Mouse (Mus musculus): ENCODE results near the gene Trp53. TPM values are rescaled to one million over a fixed set of nuclear protein-coding genes. Genes with fewer than 3 reads are reported as not detected.
A peak's percentile ranks its signal among the peaks of the same experiment; 100 is the strongest.

Trp53 gene
- total RNA-seq, 2 experiments from 2014 or later, result 21.2 to 21.9 TPM

DNA sequence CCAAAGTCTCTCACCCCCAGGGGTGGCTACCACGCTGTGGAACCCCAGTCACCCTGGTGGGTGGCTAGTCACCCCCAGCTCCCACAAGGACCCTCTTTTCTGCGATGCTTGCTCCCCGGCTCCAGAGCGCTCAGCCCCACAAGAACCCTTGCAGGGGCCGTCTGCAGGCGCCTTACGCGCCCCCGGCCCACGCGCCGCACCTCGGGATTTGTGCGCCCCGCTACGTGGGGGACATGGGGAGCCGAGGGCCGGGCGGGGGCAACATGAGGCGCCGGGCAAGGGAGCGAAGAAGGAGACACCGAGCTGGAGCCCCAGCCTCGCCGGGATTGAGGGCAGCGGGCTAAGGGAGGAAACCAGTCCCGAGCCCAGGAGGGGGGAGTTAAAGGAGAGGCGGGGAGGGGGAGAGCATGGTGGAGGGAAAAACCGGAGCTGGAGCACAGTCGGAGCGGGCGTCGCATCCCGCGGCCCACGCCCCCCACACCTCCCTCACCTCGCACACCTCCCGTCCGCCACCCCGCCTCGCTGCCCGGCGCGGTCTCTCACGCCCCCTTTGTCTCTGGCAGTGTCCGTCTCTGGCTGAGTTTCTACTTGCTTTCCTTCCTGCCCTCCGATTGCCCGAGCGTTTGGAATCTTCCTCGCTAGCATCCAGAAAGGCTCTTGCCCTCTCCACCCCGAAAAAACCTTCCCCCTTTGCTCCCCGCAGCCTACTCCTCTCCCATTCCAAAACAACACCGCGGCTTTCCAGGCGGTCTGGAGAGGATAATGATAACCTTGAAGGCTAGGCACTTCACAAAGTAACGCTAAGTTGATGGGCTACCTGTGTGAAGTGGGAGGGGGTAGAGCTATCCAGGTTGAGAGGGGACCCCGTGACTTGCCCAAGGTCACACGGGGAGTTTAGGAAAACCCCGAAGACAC lies 20.1 kb upstream of the Trp53 start, which contains the start of gene Efnb3:
Efnb3 (minus strand) TSS at position 355 of the 915 bp plus-strand sequence.
- peak in 1 of 2 experiments; percentile 45 for DNase-seq (ENCODE audit: low spot score in 2 of 2)

DNA sequence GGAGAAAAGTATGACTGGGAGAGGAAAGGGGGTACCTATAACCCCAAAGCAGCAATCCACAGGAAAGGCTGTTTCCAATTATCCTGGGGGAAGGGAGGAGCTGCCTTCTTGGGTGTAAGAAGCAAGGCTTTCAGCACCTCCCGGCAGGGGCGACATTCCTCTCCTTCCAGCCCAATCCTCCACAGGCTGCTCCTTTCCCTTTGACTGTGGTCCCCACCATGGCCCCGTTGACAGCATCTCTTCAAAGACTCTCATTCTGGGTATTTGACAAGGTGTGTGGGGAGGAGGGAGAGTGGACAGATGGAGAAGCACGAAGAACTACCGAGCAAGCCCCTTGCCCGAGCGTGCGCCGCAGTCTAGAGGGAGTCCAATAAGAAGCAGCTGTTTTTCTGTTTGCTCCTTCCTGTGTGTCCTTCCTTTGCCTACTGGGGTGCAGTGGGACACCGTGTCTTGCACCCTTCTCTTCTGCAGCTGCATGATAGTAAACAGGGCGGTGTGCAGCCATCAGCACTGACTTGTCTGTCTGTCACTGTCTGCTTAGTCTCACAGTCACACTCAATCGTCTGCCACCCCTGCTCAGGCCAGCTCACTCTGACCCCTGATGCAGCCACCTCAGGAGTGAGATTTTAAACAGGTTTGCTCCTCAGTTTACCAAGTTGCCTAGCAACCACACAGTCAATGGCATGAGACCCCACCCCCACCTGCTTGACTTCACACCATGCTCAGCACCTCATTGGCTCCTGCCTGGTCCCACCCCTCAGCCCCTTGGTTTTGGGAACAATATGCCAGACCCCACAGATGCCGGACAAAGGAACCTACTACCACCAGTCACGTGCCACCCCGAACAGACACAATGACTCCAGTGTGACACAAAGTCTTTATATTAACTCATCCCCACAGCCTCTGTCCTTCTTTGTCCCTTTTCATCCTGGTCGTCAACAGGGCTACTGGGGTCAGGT lies 19.0 kb upstream of the Trp53 start:
- no peak for DNase-seq (ENCODE audit: low spot score in 2 of 2)
- intact Hi-C loops (cut with DNase I), result no loop called here

More for the DNA sequence above, 20.1 kb upstream of the Trp53 start, which contains the start of gene Efnb3:
- intact Hi-C loops (cut with DNase I), result no loop called here

DNA sequence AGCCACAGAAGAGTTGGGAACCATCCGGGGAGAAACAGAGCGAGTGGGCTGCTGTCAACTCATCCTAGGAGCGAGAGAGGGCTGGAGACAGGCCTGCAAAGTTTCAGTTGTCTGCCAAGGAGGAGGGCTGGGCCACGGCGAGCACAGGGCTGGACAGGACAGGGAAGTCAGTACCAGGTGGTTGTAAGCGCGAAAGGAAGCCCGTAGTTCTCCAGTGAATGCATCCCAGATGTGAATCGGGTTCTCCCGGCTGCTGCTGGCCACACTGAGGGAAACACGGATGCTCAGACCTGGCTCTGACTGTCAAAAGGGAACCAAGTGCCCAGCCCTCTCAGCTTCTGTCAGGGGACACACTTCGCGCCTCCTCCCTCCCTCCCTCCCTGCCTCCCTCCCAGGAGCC lies 16.8 kb upstream of the Trp53 start:
- no peak for DNase-seq (ENCODE audit: low spot score in 2 of 2)
- intact Hi-C loops (cut with DNase I), result no loop called here

DNA sequence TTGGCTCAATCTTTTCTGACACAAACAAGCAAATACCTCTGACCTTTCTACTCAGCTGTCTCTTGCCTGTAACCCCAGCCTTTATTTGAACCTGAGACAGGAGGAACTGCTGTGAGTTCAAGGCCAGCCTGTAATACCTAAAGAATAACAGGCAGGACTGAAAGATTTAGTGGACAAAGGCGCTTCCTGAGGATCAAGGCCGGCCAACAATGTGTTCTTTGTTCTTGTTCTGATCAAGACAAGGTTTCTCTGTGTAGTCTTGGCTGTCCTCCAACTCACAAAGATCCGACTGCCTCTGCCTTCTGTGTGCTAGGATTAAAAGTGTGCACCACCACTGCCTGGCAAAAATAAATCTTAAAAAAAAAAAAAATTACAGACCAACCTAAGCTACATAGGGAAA lies 15.8 kb upstream of the Trp53 start:
- intact Hi-C loops (cut with DNase I), result no loop called here
- DNase-seq (ENCODE audit: low spot score in 2 of 2), result no peak

DNA sequence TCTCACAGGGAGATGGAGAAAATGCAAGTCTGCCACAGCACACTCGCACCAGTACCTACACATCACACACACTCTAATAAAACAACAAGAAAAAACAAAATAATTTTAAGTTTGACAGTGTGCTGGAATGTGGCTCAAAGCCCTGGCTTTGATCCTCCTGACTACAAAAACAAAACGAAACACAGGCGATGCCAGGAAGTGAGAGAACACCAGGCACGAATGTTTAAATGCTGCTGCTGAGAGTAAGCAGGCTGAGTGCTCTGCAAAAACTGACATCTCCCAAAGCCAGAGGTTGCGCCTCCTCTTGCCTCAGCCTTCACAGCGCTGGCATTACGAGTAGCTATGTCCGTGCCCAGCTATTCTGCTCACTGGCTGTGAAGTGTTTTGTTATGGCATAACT lies 15.0 kb upstream of the Trp53 start:
- intact Hi-C loops (cut with DNase I), result no loop called here
- DNase-seq (ENCODE audit: low spot score in 2 of 2), result no peak

DNA sequence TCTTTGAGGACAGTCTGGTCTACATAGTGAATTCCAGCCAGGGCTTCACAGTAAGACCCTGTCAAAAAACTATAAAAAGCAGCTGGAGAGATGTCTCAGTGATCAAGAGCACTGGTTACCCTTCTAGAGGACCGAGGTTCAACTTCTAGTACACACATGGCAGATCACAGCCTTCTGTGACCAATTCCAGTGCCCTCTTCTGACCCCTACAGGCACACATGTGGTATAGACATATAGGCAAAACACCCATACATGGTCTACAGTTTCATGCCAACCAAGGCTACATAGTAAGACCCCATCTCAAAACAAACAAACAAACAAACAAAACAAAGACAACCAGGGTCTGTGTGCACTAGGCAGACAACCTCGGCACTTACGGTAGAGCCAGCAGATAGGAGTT lies 4.9 kb upstream of the Trp53 start:
- intact Hi-C loops (cut with DNase I), result loop anchor here (5.0 kb wide), 1 partner anchor 43 kb away; no protein-coding TSS in a partner anchor
- DNase-seq (ENCODE audit: low spot score in 2 of 2), result no peak

DNA sequence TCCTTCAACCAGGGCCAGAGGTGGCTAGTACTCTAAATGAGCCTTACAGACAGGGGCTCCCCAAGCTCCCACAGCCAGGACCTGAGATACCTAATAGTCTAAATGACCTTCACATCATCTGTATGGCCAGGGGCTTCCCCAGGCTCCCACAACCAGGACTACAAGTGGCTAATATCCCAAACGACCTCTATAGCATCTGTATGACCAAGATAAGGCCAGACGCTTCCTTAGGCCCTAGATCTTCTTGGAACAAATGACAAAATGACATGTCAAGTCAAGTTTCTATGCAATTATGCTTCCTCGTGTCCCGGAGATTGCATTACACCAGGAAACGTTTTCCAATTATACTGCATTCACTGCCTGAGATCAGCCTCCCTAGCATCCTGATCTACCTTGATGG lies 3.9 kb upstream of the Trp53 start:
- intact Hi-C loops (cut with DNase I), result loop anchor here (5.0 kb wide), 1 partner anchor 44 kb away; no protein-coding TSS in a partner anchor
- DNase-seq (ENCODE audit: low spot score in 2 of 2), result no peak

DNA sequence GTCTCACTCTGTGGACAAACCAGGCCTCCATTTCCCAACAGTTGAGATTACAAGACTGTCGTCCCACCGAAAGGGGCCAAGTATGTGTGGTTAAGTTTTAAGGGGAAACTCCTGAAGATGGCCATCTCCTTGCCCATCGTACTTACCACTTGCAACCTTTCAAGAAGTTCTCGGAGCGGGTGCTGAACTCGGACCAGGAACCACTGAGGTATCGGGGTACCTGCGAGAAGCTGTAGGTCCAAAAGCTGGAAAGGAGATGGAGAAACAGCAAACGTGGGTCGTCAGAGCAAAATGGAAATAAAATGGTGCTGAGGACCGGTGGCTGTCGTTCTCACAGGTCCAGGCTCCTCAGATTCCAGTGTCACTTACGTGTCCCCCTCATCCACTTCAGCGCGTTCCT lies 1.9 kb upstream of the Trp53 start:
- intact Hi-C loops (cut with DNase I), result loop anchor here (2.0 to 5.0 kb wide), 2 partner anchors 32 to 46 kb away; no protein-coding TSS in a partner anchor
- DNase-seq (ENCODE audit: low spot score in 2 of 2), result no peak

DNA sequence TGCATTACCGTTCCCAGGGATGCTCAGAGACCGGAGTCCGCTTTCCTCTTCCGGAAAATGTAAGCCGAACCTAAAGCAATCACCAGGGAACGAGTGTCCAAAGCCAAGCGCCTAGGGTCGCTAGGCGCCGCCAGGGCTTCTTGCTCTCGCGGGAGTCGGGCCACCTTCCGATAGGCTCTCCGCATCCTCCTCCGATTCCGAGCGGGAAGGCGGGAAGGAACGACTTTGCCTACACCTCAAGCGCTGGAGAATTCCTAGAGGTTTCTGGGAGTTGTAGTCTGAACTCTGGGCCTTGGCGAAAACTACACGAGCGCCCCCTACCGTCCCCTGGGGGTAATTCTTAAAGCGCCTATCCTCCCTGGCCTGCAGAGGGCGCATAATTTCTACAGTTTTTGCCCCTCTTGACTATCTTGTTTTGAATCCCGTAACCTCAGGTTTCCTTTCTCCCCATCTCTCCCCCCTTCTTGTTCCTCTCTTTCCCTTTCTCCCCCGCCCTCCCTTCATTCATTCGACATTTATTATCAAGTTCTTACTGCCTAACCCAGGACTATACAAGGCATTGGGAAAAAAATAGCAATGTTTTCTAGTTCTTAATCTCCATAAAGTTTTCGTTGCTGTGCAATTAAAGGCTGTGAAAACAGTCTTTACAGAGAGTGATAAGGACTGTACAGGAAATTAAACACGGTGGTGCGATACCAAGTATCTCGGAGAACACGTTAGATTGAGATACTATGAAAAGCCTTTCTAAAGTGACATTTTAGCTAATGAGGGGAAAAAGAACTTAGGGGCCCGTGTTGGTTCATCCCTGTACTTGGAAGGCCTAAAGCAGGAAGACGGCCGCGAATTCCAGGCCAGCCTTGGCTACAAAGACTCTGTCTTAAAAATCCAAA lies 786 bp upstream of the Trp53 start:
- DNase-seq (ENCODE audit: low spot score in 2 of 2), result peak; percentile 98
- intact Hi-C loops (cut with DNase I), result loop anchor here (2.0 to 5.0 kb wide), 3 partner anchors 33 to 47 kb away; no protein-coding TSS in a partner anchor

DNA sequence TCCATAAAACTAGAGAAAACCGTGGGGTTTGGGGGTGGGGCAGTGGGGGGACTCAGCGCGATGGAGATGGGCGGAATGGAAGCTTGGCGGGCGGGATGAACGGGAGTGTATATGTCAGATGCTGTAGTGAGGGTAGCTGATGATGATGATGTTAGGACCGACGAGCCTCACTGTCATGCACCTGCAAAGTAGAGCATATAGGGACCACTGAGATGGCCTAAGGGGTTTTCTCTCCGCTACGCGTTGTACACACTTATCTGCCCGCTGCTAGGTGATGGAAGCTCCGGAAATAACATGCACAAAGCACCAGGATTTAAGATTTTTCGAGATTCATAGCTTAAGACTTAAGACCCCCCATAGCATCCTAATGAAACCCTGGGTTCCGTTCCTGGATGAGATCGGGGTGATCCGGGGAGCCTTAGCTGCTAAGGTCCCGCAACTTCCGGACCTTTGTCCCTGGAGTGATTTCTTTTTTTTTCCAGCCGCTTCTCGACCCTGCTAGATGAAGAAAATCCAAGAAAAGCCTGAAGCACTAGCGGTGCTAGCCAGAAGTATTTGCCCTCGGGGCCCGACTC lies 500 bp downstream of the Trp53 start:
- intact Hi-C loops (cut with DNase I), result loop anchor here (2.0 kb wide), 1 partner anchor 34 kb away; no protein-coding TSS in a partner anchor
- no peak for DNase-seq (ENCODE audit: low spot score in 2 of 2)

DNA sequence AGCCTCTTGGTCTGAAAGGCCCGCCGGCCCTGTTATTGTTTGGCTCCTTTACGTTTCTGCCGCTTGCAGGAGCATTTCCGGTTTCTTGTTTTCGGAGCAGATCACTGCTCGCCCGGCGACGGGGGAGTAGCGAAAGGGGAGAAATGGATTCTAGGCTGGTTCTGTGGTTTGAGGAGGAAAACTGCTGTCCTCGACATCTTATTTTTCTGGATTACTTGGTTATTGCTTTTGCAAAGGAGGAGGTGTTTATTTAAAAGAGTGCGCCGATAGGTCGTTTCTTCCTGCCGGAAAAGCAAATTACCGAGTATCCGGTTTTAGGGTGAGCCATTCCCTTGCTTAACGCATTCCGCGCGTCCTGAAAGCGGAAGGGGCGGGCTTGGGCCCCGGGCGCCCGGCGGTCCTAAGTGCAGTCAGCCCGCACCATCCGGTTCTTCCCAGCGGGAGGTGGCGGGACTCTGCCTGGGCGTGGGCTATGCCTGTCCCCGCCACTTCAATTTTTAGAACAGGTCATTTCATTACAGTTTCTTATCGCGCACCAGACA lies 1.1 kb downstream of the Trp53 start:
- intact Hi-C loops (cut with DNase I), result loop anchor here (2.0 kb wide), 1 partner anchor 34 kb away; no protein-coding TSS in a partner anchor
- DNase-seq (ENCODE audit: low spot score in 2 of 2), result peak; percentile 90 to 92

DNA sequence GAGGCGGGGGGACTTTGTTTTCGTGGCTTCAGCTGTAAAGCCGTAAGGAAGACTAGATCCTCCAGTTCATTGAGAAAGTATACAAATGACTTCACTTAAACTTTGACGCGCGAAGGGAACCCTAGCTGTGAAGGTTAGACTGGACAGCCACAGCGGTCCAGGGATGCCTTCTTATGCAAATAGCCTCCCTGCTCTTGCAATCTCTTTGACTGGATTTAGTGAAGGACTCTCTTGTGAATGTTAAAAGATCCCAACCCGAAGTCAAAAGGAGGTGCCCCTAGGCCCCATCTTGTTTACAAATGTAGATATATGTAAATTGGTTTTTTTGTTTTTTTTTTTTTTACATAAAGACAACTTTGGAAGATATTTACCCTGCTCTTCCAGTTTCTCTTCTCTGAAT lies 1.7 kb downstream of the Trp53 start:
- intact Hi-C loops (cut with DNase I), result loop anchor here (2.0 kb wide), 1 partner anchor 33 kb away; no protein-coding TSS in a partner anchor
- DNase-seq (ENCODE audit: low spot score in 2 of 2), result no peak

DNA sequence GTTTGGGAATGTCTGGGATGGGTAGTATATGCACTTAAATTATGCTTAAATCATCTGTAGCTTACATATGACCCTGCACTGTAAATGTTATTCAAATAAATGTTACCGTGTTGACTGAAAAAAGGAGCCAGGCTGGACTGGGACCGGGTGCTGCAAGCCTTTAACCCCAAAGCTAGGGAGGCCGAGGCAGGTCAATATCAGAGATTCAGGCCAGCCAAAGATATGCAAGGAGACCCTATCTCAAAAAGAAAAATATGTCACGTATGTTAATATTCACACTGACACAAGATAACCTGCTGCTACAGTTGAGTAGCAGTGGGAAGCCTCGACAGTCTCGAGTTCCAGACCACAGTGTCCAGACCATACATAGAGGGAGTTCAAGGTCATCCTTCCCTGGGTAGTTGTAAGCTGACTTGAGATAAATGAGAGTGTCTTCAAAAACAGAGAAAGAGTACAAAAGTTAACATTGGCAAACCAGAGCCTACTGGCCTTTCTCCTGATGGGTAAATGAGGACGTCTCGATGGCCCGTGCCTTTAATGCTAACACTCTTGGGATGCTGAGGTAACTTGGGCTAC lies 2.2 kb downstream of the Trp53 start:
- DNase-seq (ENCODE audit: low spot score in 2 of 2), result no peak
- intact Hi-C loops (cut with DNase I), result no loop called here

DNA sequence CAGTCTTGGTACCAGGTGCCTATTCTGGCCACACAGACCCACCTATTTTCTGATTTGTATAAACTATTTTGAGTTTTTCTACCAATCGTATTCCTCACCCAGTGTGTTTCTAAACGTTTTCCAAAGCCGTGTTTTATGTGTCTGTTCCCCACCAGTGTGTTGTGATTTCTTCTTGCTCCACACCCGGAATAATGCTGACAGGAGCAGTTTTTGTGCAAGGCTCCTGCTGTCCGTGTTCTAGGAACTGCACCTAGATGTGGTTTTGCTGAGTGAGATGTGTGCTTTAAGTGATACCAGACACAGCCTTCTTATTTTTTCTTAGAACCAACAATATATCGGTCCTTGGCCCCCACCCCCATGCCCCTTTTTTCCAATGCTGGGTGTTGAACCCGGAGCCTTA lies 3.8 kb downstream of the Trp53 start:
- intact Hi-C loops (cut with DNase I), result no loop called here

DNA sequence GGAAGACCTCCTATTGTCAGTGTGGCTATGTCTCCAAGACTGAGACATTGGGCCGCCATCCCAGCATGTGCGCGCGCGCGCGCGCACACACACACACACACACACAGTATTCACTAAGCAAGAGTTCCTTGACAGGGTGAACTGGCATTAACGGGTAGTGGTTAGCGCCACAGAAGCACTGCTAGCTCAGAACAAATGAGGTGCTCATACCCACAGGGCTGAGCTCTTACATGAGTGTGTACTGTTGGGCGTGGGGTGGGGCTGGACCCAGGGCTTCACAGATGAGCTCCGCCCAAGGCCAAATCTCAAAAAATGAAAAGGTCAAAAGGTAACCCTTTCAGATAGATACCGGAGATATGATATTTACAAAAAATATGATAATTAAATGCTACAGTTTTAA lies 4.8 kb downstream of the Trp53 start:
- intact Hi-C loops (cut with DNase I), result no loop called here
- DNase-seq (ENCODE audit: low spot score in 2 of 2), result no peak

More for the DNA sequence above, 3.8 kb downstream of the Trp53 start:
- DNase-seq (ENCODE audit: low spot score in 2 of 2), result no peak

DNA sequence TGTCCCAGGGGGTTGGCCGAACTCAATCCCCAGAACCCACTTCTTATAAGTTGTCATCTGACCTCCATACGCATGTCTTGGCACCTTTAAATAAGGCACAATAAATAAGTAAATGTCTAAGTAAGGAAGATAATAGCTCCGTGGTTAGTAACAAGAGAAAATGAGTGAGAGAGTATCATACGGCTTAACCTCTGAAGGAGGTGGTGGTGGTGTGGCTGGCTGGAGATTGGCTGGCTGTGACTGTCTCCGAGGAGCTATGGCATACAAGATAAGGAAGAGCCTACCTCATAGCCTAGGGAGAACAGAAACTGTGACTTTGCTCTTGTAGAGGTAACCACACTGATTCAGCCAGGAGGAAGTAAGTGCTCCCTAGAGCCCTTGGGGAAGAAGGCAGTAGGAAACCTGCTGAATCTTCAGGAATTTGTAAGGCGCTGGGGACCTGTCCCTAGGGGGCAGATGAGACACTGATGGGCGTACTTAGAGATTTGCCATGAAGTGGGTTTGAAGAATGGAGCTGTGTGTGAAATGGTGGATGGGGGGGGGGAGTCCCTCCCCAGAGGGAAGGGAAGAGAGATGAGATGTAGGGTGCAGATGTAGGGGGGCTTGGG lies 5.7 kb downstream of the Trp53 start:
- intact Hi-C loops (cut with DNase I), result no loop called here
- no peak for DNase-seq (ENCODE audit: low spot score in 2 of 2)

DNA sequence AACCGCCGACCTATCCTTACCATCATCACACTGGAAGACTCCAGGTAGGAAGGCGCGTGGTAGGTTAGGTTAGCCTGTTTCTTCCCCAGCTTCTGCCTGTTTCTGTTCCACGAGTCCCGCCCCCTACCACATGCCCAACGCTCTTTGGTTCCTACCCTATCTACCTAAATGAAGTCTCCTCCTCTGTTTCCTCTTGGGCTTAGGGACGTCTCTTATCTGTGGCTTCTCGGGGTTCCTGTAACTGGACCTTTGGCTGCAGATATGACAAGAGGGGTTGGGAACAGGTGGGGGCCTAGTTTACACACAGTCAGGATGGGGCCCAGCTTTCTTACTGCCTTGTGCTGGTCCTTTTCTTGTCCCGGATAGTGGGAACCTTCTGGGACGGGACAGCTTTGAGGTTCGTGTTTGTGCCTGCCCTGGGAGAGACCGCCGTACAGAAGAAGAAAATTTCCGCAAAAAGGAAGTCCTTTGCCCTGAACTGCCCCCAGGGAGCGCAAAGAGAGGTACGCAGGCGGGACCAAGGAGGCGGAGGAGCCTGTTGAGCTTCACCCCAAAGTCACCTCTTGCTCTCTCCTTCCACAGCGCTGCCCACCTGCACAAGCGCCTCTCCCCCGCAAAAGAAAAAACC lies 9.2 kb downstream of the Trp53 start:
- no peak for DNase-seq (ENCODE audit: low spot score in 2 of 2)
- intact Hi-C loops (cut with DNase I), result no loop called here
